Mouse (Mus musculus): ENCODE data around the gene Lcat.

Gene Lcat

GRCm38 (mm10) chr8:105951057-105951659 is 8.0 kb upstream of the Lcat start:
- peak in 1 of 2 experiments; percentile 43 for DNase-seq (ENCODE audit: inconsistent age in 2 of 2, low spot score in 1 of 2)

GRCm38 (mm10) chr8:105949350-105949749 is 6.2 kb upstream of the Lcat start:
- DNase-seq (ENCODE audit: inconsistent age in 2 of 2, low spot score in 1 of 2): peak in 1 of 2 experiments; percentile 65

DNA sequence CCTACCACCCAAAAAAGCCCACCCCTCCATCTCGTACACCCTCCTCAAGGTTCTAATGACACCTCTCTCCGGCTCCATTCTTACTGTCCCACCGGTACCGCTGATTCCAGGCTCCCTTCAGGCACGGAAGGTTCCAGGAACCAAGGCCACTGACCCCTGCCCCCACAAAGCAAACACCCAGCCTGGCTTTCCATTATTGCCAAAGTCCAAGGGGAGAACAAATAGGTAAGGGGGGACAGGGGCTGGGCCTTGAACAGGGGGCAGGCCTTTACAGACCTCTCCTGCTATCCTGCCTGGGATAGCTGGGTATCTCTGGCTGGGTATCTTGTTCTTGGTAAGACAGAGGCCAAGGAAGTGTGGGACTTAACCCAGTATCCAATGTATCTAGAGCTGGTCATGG is 640 bp downstream of the Lcat start:
- no peak for DNase-seq (ENCODE audit: inconsistent age in 2 of 2, low spot score in 1 of 2)

GRCm38 (mm10) chr8:105942026-105942425 is 1.2 kb downstream of the Lcat start:
- no peak for DNase-seq (ENCODE audit: inconsistent age in 2 of 2, low spot score in 1 of 2)

- peak; percentile 55 to 89 for DNase-seq (ENCODE audit: inconsistent age in 2 of 2, low spot score in 1 of 2)
Observed at GRCm38 (mm10) chr8:105938306-105938669, 4.9 kb downstream of the Lcat start, which contains the start of gene Psmb10. Psmb10 (minus strand) TSS chr8:105938444.

GRCm38 (mm10) chr8:105937496-105938305 is 5.5 kb downstream of the Lcat start:
- DNase-seq (ENCODE audit: inconsistent age in 2 of 2, low spot score in 1 of 2): peak; percentile 75 to 93

GRCm38 (mm10) chr8:105936866-105937475 is 6.2 kb downstream of the Lcat start:
- DNase-seq (ENCODE audit: inconsistent age in 2 of 2, low spot score in 1 of 2): peak; percentile 95 to 97

GRCm38 (mm10) chr8:105935863-105936603 is 7.1 kb downstream of the Lcat start:
- DNase-seq (ENCODE audit: inconsistent age in 2 of 2, low spot score in 1 of 2): peak in 1 of 2 experiments; percentile 35

DNA sequence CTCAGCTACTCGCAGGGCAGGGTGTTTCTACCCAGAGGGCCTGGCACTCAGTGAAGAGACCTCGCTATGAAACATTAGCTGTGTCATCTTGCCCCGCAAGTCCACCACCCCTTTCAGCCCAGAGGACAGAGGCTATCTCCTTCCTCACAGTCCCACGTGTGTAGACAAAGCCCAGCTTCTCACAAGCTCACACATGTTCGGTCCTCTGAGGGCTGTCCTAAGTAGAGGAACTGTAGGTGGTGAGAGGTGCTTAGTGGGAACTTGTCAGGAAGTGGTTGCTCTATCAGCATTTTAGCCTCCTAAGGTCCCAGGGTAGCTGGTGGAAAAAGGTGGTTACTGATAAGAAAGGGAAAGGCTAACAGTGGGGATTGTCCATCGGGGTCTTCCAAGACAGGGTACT is 8.1 kb downstream of the Lcat start:
- DNase-seq (ENCODE audit: inconsistent age in 2 of 2, low spot score in 1 of 2): peak in 1 of 2 experiments; percentile 29

DNA sequence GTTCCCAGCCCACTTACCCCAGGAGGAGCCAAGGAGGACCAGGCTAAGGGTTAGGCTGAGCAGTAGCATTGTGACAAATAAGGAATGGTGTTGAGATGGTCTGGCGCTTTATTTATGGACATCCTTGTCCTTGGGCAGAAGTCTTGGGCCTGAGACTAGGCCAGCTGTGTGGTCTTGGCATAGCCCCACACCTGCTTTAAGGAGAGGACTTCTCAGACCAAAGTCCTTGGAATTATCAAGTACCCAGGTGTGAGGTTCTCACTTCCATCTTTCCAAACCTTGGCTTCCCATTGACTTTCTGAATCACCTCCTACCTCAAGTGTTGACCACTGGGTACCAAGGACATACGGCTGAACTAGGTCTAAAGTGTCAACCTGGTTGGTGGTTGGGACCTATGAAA is 9.4 kb downstream of the Lcat start, which contains the start of gene Ctrl:
Gene Ctrl (minus strand): TSS at position 101 of the 400 bp plus-strand sequence.
- DNase-seq (ENCODE audit: inconsistent age in 2 of 2, low spot score in 1 of 2): no peak

DNA sequence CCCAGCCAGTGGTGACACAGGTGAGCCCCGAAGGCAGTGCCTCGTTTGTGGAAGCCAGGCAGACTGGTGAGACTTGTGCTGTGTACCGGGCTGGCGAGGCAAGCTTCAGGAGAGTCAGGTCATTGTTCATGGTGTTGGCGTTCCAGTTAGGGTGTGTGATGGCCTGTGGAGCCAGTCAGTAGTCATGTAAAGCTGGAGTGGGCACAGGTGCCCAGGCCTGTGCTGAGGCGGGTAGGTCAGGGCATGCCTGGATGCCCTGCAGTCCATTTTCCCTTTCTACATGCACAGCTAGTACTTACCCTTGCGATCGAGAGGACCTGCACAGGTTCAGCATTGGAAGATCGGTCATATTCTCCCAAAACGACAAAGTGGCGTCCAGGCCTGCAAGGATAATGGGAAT is 10.7 kb downstream of the Lcat start:
- DNase-seq (ENCODE audit: inconsistent age in 2 of 2, low spot score in 1 of 2): no peak

DNA sequence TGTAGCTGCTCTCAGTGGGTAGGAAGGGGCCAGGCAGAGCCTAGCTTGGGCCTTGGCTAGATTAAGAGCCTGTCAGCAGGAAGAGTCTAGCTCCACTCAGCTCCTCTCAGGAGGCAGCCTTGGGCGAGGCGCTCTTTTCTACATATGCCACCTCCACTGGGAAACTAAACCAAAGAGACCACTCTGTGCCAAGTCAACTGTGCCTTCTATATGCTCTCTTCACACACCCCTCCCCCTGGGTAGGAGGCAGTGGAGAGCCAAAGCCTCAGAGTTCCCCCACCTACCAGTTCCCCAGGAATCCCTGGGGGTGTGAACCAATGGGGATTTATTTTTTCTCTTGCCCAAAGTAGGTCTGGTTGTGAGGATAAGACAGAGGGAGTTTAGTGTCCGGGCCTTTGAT is 11.9 kb downstream of the Lcat start:
- no peak for DNase-seq (ENCODE audit: inconsistent age in 2 of 2, low spot score in 1 of 2)

DNA sequence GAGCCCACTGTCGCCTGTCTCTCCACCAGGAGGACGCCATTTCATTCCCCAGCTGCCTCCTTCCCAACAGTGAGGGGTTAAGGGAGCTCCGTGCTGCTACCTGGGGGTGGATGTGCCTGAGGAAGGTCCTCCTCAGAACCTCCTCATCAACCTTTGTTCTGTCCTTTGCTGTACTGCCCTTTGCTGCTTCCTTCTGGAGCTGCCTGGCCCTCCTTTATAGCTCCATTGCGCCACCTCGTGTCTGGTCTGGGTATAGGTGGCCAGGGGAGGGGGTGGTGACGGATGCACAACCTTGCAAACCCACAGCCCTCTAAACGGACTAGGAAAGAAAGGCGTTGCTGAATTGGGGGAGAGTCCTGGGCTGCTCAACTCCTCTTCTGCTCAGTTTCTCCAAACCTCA is 12.6 kb downstream of the Lcat start:
- DNase-seq (ENCODE audit: inconsistent age in 2 of 2, low spot score in 1 of 2): peak; percentile 81 to 96

DNA sequence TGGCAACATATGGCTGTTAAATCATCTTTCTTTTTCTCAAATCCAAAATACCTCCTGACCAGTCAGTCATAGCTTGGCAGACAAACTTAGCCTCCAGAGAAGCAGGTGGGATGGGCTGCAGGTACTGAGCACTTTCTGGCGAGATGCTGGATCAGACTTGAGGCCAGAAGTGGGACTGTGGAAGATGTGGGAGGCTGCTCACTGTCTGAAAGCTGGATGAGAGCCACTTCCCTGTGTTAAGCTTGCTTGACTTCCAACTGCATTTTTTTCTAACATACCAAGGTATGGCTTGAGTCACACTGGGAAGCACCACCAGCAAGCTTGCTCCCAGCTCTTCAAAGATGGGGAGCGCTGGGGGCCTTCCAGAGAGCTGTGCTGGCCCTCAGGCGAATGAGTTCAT is 18.1 kb downstream of the Lcat start:
- no peak for DNase-seq (ENCODE audit: inconsistent age in 2 of 2, low spot score in 1 of 2)

GRCm38 (mm10) chr8:105919390-105919789 is 23.8 kb downstream of the Lcat start:
- DNase-seq (ENCODE audit: inconsistent age in 2 of 2, low spot score in 1 of 2): no peak

DNA sequence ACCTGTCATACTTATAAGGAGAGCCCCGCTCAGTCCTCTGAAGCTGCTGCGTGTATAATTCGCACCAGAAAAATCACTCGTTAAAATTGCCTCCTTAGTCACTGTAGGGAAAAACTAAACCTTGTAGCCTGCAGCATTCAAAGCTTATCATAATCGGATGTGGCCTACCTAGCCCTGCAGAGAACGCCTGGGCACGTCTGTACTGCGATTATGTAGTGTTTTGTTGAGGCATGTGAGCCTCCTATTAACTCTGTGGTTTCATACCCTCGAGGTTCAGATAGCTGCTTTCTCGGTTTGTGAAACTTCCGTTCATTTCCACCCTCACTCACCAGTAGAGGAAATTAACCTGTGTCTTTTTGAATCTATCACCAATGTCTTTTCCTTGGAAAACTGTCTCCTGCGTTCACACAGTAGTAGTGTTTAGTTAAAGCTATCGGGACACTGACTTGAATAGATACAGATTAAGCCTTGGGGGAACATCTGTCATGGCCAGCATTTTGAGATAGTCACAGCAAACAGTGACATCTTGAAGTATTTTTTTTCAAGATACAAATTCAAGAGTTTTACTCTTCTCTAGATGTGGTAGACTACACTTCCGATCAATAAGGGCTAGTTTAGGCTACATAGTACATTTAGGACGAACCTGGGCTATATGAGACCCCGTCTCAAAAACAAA is 42.1 kb downstream of the Lcat start:
- no peak for DNase-seq (ENCODE audit: inconsistent age in 2 of 2, low spot score in 1 of 2)

- DNase-seq (ENCODE audit: inconsistent age in 2 of 2, low spot score in 1 of 2): peak; percentile 93 to 98
Observed at GRCm38 (mm10) chr8:105900180-105900940, 42.8 kb downstream of the Lcat start, which contains the start of gene Pskh1. Pskh1 (plus strand) TSS chr8:105900441.

GRCm38 (mm10) chr8:105897801-105898480 is 45.2 kb downstream of the Lcat start:
- no peak for DNase-seq (ENCODE audit: inconsistent age in 2 of 2, low spot score in 1 of 2)

GRCm38 (mm10) chr8:105893339-105893738 is 49.8 kb downstream of the Lcat start, which contains the start of gene Nrn1l:
Nrn1l (plus strand) TSS chr8:105893567.
- DNase-seq (ENCODE audit: inconsistent age in 2 of 2, low spot score in 1 of 2): peak; percentile 71 to 84
